Mouse (Mus musculus) spleen, adult 12 weeks (tissue): ENCODE results near the gene Tmem117.

Experiments used
- DNase-seq: peaks from one replicate; pipeline ENCODE4 v3.0.0; 2022; ENCODE audit warnings: low spot score

Tmem117 gene

DNA sequence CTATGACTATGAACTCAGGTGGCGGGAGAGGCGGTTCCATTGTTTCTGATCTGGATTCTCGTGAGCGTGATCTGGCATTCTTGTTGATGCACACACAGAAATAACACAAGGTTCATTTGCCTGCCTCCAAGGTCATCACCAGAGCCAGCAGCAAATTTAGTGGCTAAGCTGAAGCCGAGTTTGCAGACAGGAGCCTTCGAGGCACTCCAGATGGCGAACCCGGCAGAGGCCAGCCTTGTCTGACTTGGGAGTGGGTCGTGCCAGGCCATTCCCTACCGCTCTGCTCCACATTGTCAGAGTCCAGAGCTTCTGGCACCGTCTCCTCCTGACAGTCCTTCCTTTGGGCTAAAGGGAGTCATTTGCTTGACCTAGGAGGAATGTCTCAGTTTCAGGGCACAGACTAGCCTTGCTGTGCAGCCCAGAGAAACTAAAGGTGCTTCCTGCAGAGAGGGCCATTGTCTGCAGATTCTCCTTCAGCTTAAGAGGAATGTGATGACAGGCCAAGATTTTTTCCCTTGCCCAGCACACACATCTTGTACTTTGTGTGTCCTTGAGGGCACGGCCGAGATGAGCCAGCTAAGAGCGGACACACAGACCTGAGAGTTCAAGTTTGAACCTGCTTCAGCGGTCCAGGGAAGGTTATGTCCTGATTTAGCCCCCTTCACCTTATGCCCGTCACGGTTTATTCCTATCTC lies 20.2 kb downstream of the Tmem117 start:
- DNase-seq, result no peak

DNA sequence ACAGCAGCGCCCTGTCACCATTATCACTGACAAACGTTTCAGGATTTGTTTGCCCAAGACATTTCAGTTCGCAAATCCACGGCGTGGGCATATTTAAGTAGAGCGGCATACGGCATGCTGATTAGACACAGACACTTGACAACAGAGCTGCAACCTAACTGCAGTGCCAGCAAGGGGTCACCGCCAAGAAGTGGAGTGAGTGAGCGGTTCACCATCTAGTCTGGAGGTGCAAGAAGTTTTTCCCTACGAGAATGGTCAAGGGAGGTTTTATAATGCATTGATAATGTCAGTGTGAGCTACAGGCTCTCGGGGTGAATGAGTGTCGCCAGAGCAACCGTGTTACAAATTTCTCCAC lies 20.7 kb downstream of the Tmem117 start:
- no peak for DNase-seq

DNA sequence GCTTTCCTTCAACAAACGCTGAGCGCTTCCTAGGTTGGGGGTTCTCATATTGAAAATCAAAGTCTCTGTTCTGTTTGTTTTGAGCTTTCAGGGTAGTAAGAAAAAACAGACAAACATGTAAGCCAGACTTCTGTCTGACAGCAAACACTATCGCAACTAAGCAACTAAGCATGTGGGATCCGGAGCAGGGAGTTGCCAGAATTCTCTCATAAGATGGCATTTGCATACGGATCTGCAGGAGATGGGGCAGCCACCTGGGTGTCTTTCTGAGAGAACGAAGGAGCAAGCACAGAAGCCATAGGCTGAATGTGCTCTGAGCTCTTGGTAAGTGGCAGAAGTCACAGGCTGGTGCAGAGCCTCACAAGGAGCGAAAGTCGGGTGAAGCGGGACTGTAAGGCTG lies 22.3 kb downstream of the Tmem117 start:
- DNase-seq, result no peak

DNA sequence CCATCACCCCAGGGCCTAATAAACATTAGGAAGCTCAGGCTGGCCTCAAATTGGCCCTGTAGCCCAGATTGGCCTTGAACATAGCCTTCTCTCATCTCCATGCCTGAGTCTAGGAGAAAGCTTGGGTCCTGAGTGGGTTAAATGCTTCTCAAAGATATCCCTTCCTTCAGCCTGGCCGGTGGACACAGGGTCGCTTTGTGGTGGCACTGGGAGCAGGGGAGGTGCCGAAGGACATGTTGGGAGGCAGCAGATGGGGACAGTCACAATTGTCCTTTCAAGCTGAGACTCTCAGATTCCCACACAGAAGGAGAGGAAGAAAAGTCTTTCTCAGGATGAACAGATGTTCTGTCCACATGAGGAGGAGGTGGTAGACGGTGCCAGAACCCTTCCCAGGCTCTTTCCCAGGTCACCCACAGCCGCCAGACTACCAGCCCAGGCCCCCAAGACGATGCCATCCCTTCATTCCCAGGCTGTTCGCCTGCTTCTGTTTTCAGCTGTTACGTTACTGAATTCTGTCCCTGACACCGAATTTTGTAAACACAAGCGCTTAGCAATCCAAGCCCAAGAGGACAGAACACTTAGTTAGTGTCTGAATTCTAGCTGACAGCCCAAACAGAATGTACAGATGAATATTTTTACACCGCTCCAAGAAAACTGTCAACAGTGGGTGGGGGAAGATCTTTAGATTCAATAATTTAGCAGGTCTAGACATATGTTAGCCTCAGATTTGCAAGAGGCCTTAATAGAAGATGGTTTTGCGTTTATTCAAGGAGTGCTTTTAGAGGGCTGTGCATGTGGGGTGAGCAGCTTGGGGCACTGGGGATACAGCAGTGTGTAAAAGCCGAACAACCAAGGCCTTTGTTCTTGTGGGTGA lies 23.2 kb downstream of the Tmem117 start:
- DNase-seq, result no peak

DNA sequence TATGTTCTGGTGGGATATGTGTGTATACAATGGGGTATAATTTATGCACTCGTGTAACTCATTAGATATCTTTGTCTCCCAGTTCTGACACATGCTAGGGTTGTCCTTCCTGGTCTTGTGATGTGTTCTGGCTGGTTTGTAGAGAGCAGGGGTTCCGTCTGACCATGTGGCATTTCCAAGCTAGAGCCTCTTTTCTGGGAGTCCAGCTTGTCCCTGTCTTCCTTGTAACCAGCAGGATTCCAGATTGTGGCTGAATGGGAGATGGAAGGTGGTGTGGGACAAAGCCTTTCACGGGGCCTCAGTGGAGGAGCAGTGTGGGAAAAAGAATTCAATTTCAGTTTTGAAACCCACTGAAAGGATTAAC lies 23.8 kb downstream of the Tmem117 start:
- no peak for DNase-seq

DNA sequence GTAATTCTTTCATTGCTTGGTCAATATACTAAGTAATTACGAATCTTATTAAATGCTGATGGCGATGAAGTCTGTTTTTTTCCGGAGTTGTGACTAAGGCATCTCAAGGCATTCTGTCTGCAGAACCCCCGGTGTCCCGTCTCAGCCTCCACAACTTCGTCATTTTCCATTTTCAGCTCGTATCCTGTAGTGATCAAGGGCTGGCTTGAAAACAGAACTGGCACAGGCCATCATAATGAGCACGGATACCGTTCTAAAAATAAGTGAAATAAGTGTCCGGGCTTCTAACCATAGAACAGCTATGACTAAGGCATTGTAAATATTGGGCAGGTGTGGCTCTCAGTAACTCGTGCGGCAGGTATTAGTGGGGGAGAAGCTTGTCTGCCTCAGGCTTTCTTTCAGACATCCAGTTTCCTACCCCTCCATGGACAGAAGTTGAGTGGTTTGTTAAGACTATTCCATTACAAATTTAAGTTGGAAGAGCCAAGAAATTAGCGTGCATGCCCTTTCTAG lies 26.8 kb downstream of the Tmem117 start:
- DNase-seq, result no peak

DNA sequence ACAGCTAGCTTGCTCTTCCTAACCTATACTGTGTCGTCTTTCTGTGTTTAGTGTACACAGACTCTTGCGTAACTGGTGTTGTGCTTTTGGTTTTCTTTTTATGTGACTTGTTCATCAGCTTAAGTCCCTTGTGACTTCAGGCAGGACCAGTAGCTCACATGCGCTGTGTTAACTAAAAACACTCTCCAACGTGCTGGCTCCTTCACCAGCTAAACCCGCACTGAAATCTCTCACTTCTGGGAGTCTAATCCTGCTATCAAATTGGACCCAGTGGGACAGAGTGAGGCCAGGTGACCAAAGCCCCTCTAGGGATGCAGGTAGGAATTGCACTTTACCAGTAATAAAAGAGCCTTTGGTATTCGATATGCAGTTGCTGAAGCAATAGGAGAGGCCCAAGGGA lies 28.9 kb downstream of the Tmem117 start:
- no peak for DNase-seq

DNA sequence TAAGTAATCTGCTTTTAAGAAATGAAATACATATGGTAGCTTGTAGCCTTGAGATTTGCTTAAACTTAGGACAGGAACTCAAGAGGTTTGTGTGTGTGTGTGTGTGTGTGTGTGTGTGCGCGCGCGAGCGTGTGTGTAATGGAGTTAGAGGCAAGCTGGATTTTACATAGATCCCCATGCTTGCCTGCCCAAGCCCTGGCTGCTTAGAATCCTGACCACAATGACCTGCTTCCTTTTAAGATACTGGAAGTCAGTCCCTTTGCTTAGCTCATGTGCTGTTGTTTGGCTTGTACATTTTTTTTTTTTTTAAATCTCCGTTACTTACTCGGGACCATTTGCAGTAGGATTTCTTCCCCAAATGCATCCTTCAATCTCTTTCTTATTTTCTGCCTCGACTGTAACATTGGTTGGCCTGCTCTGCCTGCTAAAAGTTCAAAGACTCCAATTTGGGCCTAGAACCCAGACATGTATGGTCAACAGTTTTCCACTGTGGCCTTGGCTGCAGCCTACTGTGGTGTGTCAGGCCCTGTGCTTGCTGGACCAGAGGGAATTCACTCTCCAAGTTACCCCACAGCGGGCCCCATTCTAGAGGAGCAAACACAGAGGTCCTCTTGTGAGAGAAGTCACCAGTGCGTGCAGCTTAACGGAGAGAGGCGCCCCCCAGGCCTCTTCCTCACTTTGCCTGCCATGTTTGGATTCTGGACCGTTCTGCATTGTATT lies 29.5 kb downstream of the Tmem117 start:
- DNase-seq, result no peak

DNA sequence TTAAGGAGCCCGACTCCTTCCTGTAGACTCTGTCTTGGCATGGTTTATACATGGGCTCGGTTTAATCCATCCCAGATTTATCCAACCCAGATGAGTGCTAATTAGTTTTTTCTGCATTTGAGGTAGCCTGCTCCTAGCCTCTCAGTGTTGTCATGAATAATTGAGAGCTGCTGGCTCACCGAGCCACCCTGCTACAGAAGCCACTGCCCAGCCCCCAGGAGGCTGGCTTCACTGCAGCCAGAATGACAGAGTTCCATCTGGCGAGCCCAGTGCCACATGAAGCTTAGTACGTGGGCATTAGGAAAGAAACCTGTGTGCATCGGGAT lies 30.0 kb downstream of the Tmem117 start:
- DNase-seq, result no peak

DNA sequence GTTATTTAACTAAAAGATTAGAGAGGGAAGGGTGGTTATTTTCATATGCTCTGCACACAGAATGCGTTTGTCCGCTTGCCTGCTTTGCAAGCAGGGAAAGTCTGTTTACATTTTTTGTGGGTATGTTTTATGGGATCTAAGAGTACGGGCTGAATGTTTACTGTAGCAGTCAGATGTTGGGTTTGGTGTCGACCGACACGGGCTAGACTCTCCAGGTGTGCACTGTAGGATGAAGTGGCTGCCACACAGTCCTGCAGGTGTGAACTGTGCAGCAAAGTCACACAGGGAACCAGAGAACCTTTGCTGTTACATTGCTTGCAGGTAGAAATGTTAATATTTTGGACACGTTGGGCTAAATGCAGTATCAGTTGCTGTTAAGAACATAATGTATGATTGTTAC lies 31.9 kb downstream of the Tmem117 start:
- DNase-seq, result no peak

DNA sequence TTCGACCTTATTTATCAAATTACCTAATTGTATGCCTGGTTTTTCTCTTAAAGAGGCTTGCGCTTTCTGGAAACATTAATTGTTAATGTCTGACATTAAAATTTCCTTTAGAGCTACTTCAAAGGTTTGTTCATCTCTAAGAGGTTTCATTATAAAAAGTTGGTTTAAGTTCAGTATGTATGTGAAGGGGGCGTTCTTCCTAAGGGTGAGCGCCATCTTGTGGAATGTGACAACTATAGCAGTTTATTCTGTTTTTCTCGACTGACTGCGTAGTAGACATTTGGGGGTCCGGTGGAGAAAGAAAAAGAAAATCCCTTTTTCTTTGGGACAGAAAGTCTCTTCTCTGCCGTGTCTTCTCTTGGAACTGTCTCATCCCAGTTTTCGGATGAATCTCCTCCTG lies 32.4 kb downstream of the Tmem117 start:
- no peak for DNase-seq

DNA sequence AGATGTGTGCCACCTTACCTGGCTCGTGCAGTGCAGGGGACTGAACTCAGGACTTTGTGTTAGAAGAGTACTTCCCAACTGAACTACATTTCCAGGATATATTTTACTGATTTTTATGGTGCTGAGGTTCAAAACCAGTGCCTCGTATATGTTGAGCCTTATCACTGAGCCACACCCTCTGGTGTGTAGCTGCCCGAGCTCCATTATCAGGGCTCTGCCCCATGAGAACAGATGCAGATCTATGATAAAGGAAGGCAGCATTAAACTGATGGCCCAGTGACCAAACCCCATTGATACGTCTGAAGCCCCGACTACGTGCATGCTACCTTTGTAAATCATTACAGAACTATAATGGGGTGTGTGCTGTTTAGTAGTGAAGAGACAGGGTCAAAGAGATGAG lies 35.6 kb downstream of the Tmem117 start:
- no peak for DNase-seq

DNA sequence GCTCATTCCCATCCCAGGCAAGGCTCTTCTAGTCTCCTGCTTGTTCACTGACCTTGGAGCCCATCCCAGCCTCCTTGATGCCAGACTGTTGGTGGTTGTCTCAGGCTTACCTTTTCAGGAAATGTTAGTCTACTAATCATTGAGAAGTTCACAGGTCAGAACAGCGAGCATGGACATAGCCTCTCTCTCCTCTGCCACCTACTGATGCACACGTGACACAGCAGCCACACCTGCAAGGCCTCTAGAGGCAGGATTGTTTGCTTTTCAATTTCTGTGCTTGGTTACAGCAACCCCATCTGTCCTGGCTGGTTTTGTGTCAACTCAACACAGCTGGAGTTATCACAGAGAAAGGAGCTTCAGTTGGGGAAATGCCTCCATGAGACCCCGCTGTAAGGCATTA lies 52.1 kb downstream of the Tmem117 start:
- no peak for DNase-seq

DNA sequence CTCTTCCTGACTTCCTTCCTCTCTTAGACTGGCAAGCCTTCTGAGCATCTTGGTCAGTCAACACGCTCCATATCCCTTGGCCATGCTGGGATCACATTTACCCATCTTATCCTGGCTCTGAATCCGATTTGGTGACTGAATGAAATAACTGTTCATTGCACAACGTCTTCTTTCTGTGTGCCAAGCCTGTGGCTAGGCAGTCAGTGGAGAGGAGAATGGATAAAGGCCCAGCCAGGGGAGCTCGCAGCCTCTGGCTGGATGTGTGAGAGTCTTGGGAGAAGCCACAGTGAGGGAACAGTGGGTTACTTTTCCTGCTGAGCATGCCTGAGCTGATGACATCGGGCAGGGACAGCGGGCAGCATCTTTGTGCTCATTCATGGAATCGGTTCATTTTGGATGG lies 55.2 kb downstream of the Tmem117 start:
- DNase-seq, result no peak

DNA sequence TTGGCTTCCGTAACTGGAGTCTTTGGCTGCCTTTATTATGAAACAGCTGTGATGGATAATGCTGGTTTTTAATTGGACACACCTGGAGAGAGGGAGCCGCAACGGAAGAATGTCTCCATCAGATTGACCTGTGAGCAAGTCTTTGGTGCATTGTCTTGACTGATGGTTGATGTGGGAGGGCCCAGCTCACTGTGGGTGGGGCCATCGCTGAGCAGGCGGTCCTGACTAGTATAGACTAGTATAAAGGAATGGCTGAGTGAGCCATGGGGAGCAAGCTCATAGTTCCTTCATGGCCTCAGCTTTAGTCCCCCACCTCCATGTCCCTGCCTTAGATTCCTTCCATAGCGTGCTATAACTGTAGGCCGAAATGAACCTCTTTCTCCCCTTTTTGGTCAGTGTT lies 58.1 kb downstream of the Tmem117 start:
- DNase-seq, result no peak

DNA sequence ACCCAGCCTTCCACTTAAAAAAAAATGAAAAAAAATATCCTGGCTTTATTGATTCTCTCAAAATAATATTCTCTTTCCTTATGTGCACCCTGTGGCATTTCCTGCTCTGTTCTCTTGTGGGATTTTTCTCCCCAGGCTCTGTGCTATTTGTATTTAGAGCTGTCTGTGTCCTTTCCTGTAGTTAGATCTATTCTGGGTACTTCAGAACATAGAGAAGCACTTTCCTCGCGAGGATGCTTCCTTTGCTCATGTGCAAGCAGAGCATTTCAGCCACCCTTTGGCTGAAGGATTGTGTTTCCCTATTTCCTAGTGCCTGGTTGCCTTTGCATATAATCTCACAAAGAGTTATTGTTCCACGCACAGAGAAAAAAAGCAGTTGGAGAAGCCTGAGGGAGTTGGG lies 58.6 kb downstream of the Tmem117 start:
- no peak for DNase-seq

DNA sequence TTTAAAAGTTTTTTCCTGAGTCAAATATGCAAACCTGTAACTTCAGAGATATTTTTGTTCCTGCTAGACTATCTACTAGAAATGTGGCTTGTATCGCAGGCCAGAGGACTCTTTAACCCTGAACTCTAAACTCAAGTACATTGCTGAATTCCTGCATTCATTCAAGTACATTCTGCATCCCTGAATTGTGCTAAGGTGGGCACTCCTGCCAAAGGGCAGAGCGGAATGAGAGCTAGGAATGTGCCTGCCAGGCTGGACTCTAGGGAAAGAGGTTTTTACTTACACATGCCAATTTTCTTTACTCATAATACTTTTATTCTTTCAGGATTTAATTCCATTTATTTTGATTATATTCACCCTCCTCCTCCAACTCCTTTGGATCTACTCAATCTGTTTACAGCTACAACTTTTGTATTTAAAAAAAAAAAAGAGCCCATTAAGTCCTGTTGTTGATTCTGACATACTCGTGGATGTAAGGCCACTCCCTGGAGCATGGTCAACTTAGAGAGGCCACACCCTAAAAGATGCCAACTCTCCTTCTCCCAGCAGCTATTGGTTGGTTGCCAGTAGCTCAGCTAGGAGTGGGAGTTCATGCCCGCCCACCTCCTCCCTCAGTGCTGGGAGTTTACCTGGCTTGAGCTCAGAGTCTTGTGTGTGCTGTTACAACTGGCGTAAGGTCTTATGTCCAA lies 60.3 kb downstream of the Tmem117 start:
- no peak for DNase-seq

DNA sequence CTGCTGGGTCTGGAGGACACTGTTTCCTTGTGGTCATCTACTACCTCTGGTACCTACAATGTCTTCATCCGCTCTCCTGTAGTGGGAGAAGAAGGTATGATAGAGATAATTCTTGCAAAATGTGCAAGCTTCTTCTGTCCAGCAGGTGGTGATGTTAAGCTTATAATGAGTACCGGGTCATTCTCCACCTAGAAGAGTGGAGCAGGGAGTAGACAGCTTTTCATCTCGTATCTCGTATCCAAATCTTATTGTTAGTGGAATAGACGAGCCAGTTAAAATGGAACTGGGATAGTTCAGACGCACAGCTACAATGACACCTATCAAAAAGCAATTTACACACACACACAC lies 60.8 kb downstream of the Tmem117 start:
- DNase-seq, result no peak

DNA sequence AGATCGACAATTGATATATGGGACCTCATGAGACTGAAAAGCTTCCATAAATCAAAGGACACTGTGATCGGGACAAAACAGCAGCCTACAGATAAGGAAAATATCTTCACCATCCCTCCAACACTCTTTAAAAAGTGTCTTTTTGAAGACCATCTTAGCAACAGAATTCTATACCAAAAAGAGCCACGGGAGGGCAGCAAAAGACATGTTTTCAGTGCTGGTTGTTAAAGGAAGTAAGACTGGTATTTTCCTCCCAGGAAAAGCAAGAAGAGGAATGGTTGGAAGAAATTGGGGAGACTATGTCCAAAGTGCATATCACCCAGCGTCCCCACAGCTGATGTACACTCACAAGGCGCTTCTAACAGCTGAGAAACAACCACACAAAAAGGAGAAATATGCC lies 93.7 kb downstream of the Tmem117 start:
- no peak for DNase-seq

DNA sequence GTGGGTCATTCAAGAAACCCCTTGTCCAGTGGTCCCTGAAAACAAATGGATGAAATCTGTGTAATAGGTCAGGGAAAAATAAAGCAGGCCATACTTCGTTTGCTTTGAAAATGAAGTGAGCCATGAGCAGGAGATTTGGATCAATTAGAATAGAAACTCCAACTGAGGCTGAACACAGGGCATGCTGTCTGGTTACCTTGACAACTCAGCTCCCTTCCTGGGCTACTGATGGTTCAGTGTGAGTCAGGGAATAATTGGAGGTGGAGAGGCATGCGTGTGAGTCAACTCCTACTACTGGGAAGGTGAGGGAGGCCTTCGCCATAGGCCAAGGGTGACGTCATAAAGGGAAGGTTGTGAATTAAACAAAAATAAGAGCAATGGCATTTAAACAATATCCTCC lies 103.1 kb downstream of the Tmem117 start:
- DNase-seq, result no peak

DNA sequence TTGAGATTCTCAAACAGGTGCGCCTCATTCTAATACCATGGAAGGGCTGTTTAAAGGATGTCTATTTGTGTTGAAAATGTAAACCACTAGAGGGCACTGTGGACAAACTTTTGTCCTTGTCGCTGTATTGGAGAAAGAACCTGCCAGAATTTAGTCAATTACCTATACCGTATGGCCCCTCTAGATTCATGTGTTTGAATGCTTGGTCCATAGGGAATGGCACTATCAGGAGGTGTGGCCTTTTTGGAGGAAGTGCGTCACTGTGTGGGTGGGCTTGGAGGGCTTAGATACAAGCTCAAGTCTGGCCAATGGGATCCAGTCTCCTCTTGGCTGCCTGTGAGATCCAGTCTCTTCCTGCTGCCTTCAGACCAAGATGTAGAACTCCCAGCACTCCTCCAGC lies 140.2 kb downstream of the Tmem117 start:
- no peak for DNase-seq

DNA sequence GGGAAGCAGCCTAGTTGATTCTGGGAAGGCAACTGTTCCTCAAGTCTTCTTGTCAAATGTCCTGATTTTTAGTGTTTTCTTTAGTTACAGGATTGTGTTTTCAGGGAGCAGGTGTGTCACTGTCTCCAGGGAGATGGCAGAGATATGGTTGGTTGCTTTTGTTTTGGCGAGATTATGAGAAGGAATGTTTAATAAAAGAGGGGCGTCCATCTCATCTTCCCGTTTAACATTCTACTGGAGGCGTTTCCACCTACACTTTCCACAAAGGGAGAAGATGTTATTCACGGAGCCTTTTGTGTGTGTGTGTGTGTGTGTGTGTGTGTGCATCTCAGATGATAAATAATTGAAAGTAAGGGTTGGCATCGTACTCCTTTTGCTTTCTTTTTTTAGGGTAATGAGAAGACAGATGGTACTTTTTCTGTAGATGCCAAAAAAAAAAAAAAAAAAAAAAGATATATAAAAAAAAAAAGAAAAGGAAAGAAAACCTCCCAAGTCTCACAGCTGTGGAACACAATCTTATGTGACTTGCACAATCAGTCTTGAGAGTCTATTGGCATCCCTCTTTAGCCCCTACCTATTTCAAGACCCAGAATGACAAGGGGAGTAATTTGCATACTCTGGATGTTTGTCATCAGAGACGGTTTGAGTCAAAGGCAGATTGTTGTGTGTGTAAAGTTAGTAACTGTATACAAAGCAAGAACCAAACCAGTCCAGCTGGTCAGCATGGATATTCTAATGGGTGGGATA lies 142.0 kb downstream of the Tmem117 start:
- no peak for DNase-seq
